Mouse (Mus musculus): ENCODE measurements around the gene Gprin3. TPM values are rescaled to one million over a fixed set of nuclear protein-coding genes. Genes with fewer than 3 reads are reported as not detected.

The Gprin3 gene
- polyA plus RNA-seq (2012; rRNA removed) = 0.05 TPM in 2 replicates

GRCm38 (mm10) chr6:59425824-59426533, at the start of gene Gprin3:
Gprin3 (minus strand) TSS chr6:59426294.
- TF ChIP-seq POLR2A (IDR thresholded peaks at IDR 0.05; ENCODE audit: control insufficient read depth, low read depth, low read length) = no peak
- no peak for TF ChIP-seq CTCF (IDR thresholded peaks at IDR 0.05; ENCODE audit: control insufficient read depth, insufficient read depth, insufficient replicate concordance, low read depth, low read length)
- Histone ChIP-seq H3K27ac (ENCODE audit: control insufficient read depth, insufficient read depth, low read depth, low read length) (no peak within 1 kb of the TSS), H3K4me3 (ENCODE audit: control insufficient read depth, low read depth, low read length) (peak within 1 kb of the TSS; percentile 62), H3K4me1 (ENCODE audit: control insufficient read depth, insufficient read depth, low read length) (peaks cover 7% of the 10 kb centered on the region), H3K36me3 (ENCODE audit: control insufficient read depth, insufficient read depth, low read length) (no peaks in the 10 kb centered on the region), H3K27me3 (ENCODE audit: control insufficient read depth, insufficient read depth, low read length) (no peaks in the 10 kb centered on the region)

GRCm38 (mm10) chr6:59458861-59459260, 32.8 kb upstream of the Gprin3 start:
- H3K36me3 ChIP-seq (ENCODE audit: control insufficient read depth, insufficient read depth, low read length) = no peaks in the 10 kb centered on the region
- H3K4me3 ChIP-seq (ENCODE audit: control insufficient read depth, low read depth, low read length) = no peak overlapping the region
- no peak overlapping the region for H3K27ac ChIP-seq (ENCODE audit: control insufficient read depth, insufficient read depth, low read depth, low read length)
- no peaks in the 10 kb centered on the region for H3K4me1 ChIP-seq (ENCODE audit: control insufficient read depth, insufficient read depth, low read length)
- TF ChIP-seq POLR2A (IDR thresholded peaks at IDR 0.05; ENCODE audit: control insufficient read depth, low read depth, low read length) (no peak), CTCF (IDR thresholded peaks at IDR 0.05; ENCODE audit: control insufficient read depth, insufficient read depth, insufficient replicate concordance, low read depth, low read length) (no peak)
- H3K27me3 ChIP-seq (ENCODE audit: control insufficient read depth, insufficient read depth, low read length) = no peaks in the 10 kb centered on the region

GRCm38 (mm10) chr6:59456116-59456515, 30.0 kb upstream of the Gprin3 start:
- Histone ChIP-seq H3K36me3 (ENCODE audit: control insufficient read depth, insufficient read depth, low read length) (no peaks in the 10 kb centered on the region), H3K27ac (ENCODE audit: control insufficient read depth, insufficient read depth, low read depth, low read length) (no peak overlapping the region), H3K27me3 (ENCODE audit: control insufficient read depth, insufficient read depth, low read length) (no peaks in the 10 kb centered on the region), H3K4me3 (ENCODE audit: control insufficient read depth, low read depth, low read length) (no peak overlapping the region), H3K4me1 (ENCODE audit: control insufficient read depth, insufficient read depth, low read length) (no peaks in the 10 kb centered on the region)
- TF ChIP-seq CTCF (IDR thresholded peaks at IDR 0.05; ENCODE audit: control insufficient read depth, insufficient read depth, insufficient replicate concordance, low read depth, low read length) (no peak), POLR2A (IDR thresholded peaks at IDR 0.05; ENCODE audit: control insufficient read depth, low read depth, low read length) (no peak)

GRCm38 (mm10) chr6:59451348-59451747, 25.3 kb upstream of the Gprin3 start:
- Histone ChIP-seq H3K27ac (ENCODE audit: control insufficient read depth, insufficient read depth, low read depth, low read length) (no peak overlapping the region), H3K27me3 (ENCODE audit: control insufficient read depth, insufficient read depth, low read length) (no peaks in the 10 kb centered on the region), H3K36me3 (ENCODE audit: control insufficient read depth, insufficient read depth, low read length) (no peaks in the 10 kb centered on the region), H3K4me1 (ENCODE audit: control insufficient read depth, insufficient read depth, low read length) (no peaks in the 10 kb centered on the region), H3K4me3 (ENCODE audit: control insufficient read depth, low read depth, low read length) (no peak overlapping the region)
- TF ChIP-seq POLR2A (IDR thresholded peaks at IDR 0.05; ENCODE audit: control insufficient read depth, low read depth, low read length) = no peak
- no peak for TF ChIP-seq CTCF (IDR thresholded peaks at IDR 0.05; ENCODE audit: control insufficient read depth, insufficient read depth, insufficient replicate concordance, low read depth, low read length)

GRCm38 (mm10) chr6:59445101-59445503, 19.0 kb upstream of the Gprin3 start:
- H3K27me3 ChIP-seq (ENCODE audit: control insufficient read depth, insufficient read depth, low read length) = no peaks in the 10 kb centered on the region
- H3K36me3 ChIP-seq (ENCODE audit: control insufficient read depth, insufficient read depth, low read length) = no peaks in the 10 kb centered on the region
- H3K4me1 ChIP-seq (ENCODE audit: control insufficient read depth, insufficient read depth, low read length) = no peaks in the 10 kb centered on the region
- H3K4me3 ChIP-seq (ENCODE audit: control insufficient read depth, low read depth, low read length) = no peak overlapping the region
- no peak for TF ChIP-seq POLR2A (IDR thresholded peaks at IDR 0.05; ENCODE audit: control insufficient read depth, low read depth, low read length)
- TF ChIP-seq CTCF (IDR thresholded peaks at IDR 0.05; ENCODE audit: control insufficient read depth, insufficient read depth, insufficient replicate concordance, low read depth, low read length) = no peak
- no peak overlapping the region for H3K27ac ChIP-seq (ENCODE audit: control insufficient read depth, insufficient read depth, low read depth, low read length)

GRCm38 (mm10) chr6:59435906-59436305, 9.8 kb upstream of the Gprin3 start:
- no peaks in the 10 kb centered on the region for H3K36me3 ChIP-seq (ENCODE audit: control insufficient read depth, insufficient read depth, low read length)
- TF ChIP-seq POLR2A (IDR thresholded peaks at IDR 0.05; ENCODE audit: control insufficient read depth, low read depth, low read length) (no peak), CTCF (IDR thresholded peaks at IDR 0.05; ENCODE audit: control insufficient read depth, insufficient read depth, insufficient replicate concordance, low read depth, low read length) (no peak)
- no peak overlapping the region for H3K4me3 ChIP-seq (ENCODE audit: control insufficient read depth, low read depth, low read length)
- no peaks in the 10 kb centered on the region for H3K27me3 ChIP-seq (ENCODE audit: control insufficient read depth, insufficient read depth, low read length)
- H3K4me1 ChIP-seq (ENCODE audit: control insufficient read depth, insufficient read depth, low read length) = no peaks in the 10 kb centered on the region
- no peak overlapping the region for H3K27ac ChIP-seq (ENCODE audit: control insufficient read depth, insufficient read depth, low read depth, low read length)

- Histone ChIP-seq H3K36me3 (ENCODE audit: control insufficient read depth, insufficient read depth, low read length) (no peaks in the 10 kb centered on the region), H3K4me3 (ENCODE audit: control insufficient read depth, low read depth, low read length) (no peak overlapping the region), H3K27me3 (ENCODE audit: control insufficient read depth, insufficient read depth, low read length) (no peaks in the 10 kb centered on the region), H3K27ac (ENCODE audit: control insufficient read depth, insufficient read depth, low read depth, low read length) (no peak overlapping the region), H3K4me1 (ENCODE audit: control insufficient read depth, insufficient read depth, low read length) (no peaks in the 10 kb centered on the region)
- TF ChIP-seq POLR2A (IDR thresholded peaks at IDR 0.05; ENCODE audit: control insufficient read depth, low read depth, low read length) (no peak), CTCF (IDR thresholded peaks at IDR 0.05; ENCODE audit: control insufficient read depth, insufficient read depth, insufficient replicate concordance, low read depth, low read length) (no peak)
Observed at GRCm38 (mm10) chr6:59433116-59433515, 7.0 kb upstream of the Gprin3 start.
